Mouse (Mus musculus) bone marrow macrophage, adult 2 months (primary cell): ENCODE results near the gene Bcr.

Experiments used
- CTCF ChIP-seq: IDR thresholded peaks from 2 replicates; pipeline ENCODE4 v1.5.1; 2012; ENCODE audit warnings: low read depth, mild to moderate bottlenecking, low read length, moderate library complexity
- POLR2A ChIP-seq: IDR thresholded peaks from 2 replicates; pipeline ENCODE4 v1.6.1; 2012; ENCODE audit warnings: mild to moderate bottlenecking, low read depth, low read length, borderline replicate concordance

DNA sequence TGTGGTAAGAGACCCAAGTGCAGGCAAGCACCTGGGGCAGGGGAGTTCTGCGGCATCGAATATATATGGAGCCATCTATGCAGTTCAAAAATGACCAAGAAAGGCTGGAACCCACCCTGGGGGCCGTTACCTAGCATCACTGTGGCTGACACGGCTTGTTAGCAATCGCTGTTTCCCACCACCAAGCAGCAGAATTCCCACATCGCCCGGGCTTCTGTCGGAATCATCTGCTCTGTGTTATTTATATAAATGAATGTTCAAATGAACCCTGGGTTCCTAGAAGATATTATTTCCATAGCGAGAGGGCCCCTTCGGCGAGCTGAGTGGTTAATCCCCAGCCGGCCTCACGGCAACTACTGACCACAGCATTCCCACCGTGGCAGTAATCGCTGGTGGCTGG is 49.7 kb upstream of the Bcr start:
- no peak for TF ChIP-seq CTCF
- TF ChIP-seq POLR2A, result no peak
